Comparison of ENCODE assay signal across 7 mouse cellular contexts in the genomic region with DNA sequence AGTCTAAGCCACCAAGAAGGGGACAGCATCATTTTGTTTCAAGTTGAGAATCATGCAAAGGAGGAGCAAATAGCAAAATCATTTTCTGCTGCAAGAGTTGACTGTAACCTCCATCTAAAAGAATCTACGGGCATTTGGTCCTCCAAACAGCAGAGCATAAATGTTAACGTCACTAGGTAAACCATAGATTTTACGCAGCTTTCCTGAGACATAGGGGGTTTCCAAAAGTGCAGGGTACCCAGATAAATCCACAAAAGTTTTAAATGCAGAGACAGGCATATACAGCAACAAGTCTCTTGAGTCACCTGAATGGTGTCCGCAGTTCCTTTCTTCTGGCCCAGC. TPM values are rescaled to one million over a fixed set of nuclear protein-coding genes. Genes with fewer than 3 reads are reported as not detected.
A peak's percentile ranks its signal among the peaks of the same experiment; 100 is the strongest.
DNase-seq lines count a peak whose midpoint lies in the region; ATAC-seq and TF ChIP-seq lines count a peak whose summit lies in the region.

No protein-coding gene starts in this region.

- peak overlapping the region; percentile 83; the same call in 1 of the 2 replicates for H3K27ac ChIP-seq in lung, postnatal 0 days (ENCODE audit: low read length)
- H3K27ac ChIP-seq in forebrain, embryonic 10.5 days: peak overlapping the region; percentile 93
- H3K27ac ChIP-seq in liver, embryonic 11.5 days (ENCODE audit: low read depth, low read length): peak overlapping the region; percentile 73; the same call in 1 of the 2 replicates
- peak overlapping the region; percentile 95 for H3K27ac ChIP-seq in stomach, embryonic 15.5 days

- peak overlapping the region; percentile 45 for H3K9ac ChIP-seq in lung, postnatal 0 days (replicated peaks; ENCODE audit: low read depth)
- peak overlapping the region; percentile 75 for H3K9ac ChIP-seq in liver, embryonic 11.5 days (ENCODE audit: low read depth, low read length)
- H3K9ac ChIP-seq in stomach, embryonic 15.5 days: peak overlapping the region; percentile 63; the same call in 1 of the 2 replicates

- peak overlapping the region; percentile 73 for H3K4me3 ChIP-seq in lung, postnatal 0 days (ENCODE audit: low read depth, low read length)
- peak overlapping the region; percentile 70 for H3K4me3 ChIP-seq in forebrain, embryonic 10.5 days
- peak overlapping the region; percentile 71 for H3K4me3 ChIP-seq in liver, embryonic 11.5 days (ENCODE audit: low read depth, low read length)
- peak overlapping the region; percentile 70 for H3K4me3 ChIP-seq in stomach, embryonic 15.5 days (replicated peaks)

- no peaks in the 10 kb centered on the region for H3K36me3 ChIP-seq in lung, postnatal 0 days (ENCODE audit: insufficient read depth, low read length)
- H3K36me3 ChIP-seq in forebrain, embryonic 10.5 days (replicated peaks): no peaks in the 10 kb centered on the region
- H3K36me3 ChIP-seq in liver, embryonic 11.5 days (ENCODE audit: control insufficient read depth, insufficient read depth, low read length): no peaks in the 10 kb centered on the region
- no peaks in the 10 kb centered on the region for H3K36me3 ChIP-seq in stomach, embryonic 15.5 days

- no peak for TF ChIP-seq EP300 in lung, postnatal 0 days (IDR thresholded peaks at IDR 0.05)

- H3K27me3 ChIP-seq in lung, postnatal 0 days (replicated peaks; ENCODE audit: insufficient read depth, low read length): no peaks in the 10 kb centered on the region
- H3K27me3 ChIP-seq in forebrain, embryonic 10.5 days (ENCODE audit: poor library complexity, severe bottlenecking): no peaks in the 10 kb centered on the region
- H3K27me3 ChIP-seq in liver, embryonic 11.5 days (replicated peaks; ENCODE audit: control insufficient read depth, insufficient read depth, low read length): no peaks in the 10 kb centered on the region
- no peaks in the 10 kb centered on the region for H3K27me3 ChIP-seq in stomach, embryonic 15.5 days (replicated peaks)

- peak; percentile 2; the same call in 1 of the 2 replicates for ATAC-seq in lung, postnatal 0 days
- peak; percentile 8 for ATAC-seq in liver, embryonic 11.5 days (replicated peaks; ENCODE audit: low FRiP score)
- peak; percentile 2; the same call in 1 of the 2 replicates for ATAC-seq in stomach, embryonic 15.5 days (ENCODE audit: insufficient read depth, low FRiP score, low read depth)

- no peak for DNase-seq in lung, postnatal 0 days (ENCODE audit: low spot score)
- no peak for DNase-seq in lung, postnatal 4 days
- DNase-seq in forebrain, embryonic 10.5 days (ENCODE audit: extremely low spot score, low spot score): no peak
- DNase-seq in liver, embryonic 11.5 days (ENCODE audit: low spot score): no peak
- no peak for DNase-seq in left cerebral cortex, adult 18-20 months (ENCODE audit: low spot score in 2 of 2)
- DNase-seq in embryo, embryonic 10 days (ENCODE audit: low spot score): no peak

- 8% methylated on average over 4 of the region's 4 CpGs for WGBS in lung, postnatal 0 days
- WGBS in forebrain, embryonic 10.5 days: 24% methylated on average over 4 of the region's 4 CpGs
- WGBS in liver, embryonic 11.5 days: 25% methylated on average over 4 of the region's 4 CpGs
- WGBS in stomach, embryonic 15.5 days: 8% methylated on average over 4 of the region's 4 CpGs

- H3K4me2 ChIP-seq in lung, postnatal 0 days (replicated peaks; ENCODE audit: low read depth, low read length): peak overlapping the region; percentile 60
- peak overlapping the region; percentile 71 for H3K4me2 ChIP-seq in liver, embryonic 11.5 days
- peak overlapping the region; percentile 57 for H3K4me2 ChIP-seq in stomach, embryonic 15.5 days

- TF ChIP-seq CTCF in lung, postnatal 0 days (IDR thresholded peaks at IDR 0.05): no peak

- H3K4me1 ChIP-seq in lung, postnatal 0 days (ENCODE audit: insufficient read depth, low read depth, low read length): peaks cover 6% of the 10 kb centered on the region; the same call in 1 of the 2 replicates
- peaks cover 16% of the 10 kb centered on the region for H3K4me1 ChIP-seq in forebrain, embryonic 10.5 days
- no peaks in the 10 kb centered on the region for H3K4me1 ChIP-seq in liver, embryonic 11.5 days (replicated peaks; ENCODE audit: control insufficient read depth, insufficient read depth, low read length)
- no peaks in the 10 kb centered on the region for H3K4me1 ChIP-seq in stomach, embryonic 15.5 days

- no peaks in the 10 kb centered on the region for H3K9me3 ChIP-seq in lung, postnatal 0 days (ENCODE audit: low read length)
- H3K9me3 ChIP-seq in forebrain, embryonic 10.5 days: no peaks in the 10 kb centered on the region
- no peaks in the 10 kb centered on the region for H3K9me3 ChIP-seq in liver, embryonic 11.5 days (ENCODE audit: control insufficient read depth, low read length)
- no peaks in the 10 kb centered on the region for H3K9me3 ChIP-seq in stomach, embryonic 15.5 days

RNA-seq across cellular contexts. Expression of a gene that starts 56.1 kb away (rescaled TPM):
- polyA plus RNA-seq in lung, postnatal 0 days (2015; fragmentation: Nextera tagmentation; extraction: Ambion mirVana): 12.9 and 14.4 TPM in 2 replicates
- 37.5 and 39.5 TPM in 2 replicates for polyA plus RNA-seq in forebrain, embryonic 10.5 days (2016; fragmentation: Nextera tagmentation; extraction: Ambion mirVana)
- polyA plus RNA-seq in liver, embryonic 11.5 days (2014; fragmentation: Nextera tagmentation; extraction: Ambion mirVana): 19.7 and 21.7 TPM in 2 replicates
- 27.5 and 32.7 TPM in 2 replicates for polyA plus RNA-seq in stomach, embryonic 15.5 days (2015; fragmentation: Nextera tagmentation; extraction: Ambion mirVana)
- 10 to 100 TPM; 88.3 to 91.8 TPM for total RNA-seq in left cerebral cortex, adult 18-20 months (2021)

RNA-seq across cellular contexts. Expression of a gene that starts 57.5 kb away (rescaled TPM):
- 2.7 and 2.9 TPM in 2 replicates for polyA plus RNA-seq in lung, postnatal 0 days (2015; fragmentation: Nextera tagmentation; extraction: Ambion mirVana)
- polyA plus RNA-seq in forebrain, embryonic 10.5 days (2016; fragmentation: Nextera tagmentation; extraction: Ambion mirVana): 7.4 and 7.8 TPM in 2 replicates
- polyA plus RNA-seq in liver, embryonic 11.5 days (2014; fragmentation: Nextera tagmentation; extraction: Ambion mirVana): 2.0 and 2.1 TPM in 2 replicates
- polyA plus RNA-seq in stomach, embryonic 15.5 days (2015; fragmentation: Nextera tagmentation; extraction: Ambion mirVana): 7.0 and 7.3 TPM in 2 replicates
- 10 to 100 TPM; 38.4 to 71.5 TPM for total RNA-seq in left cerebral cortex, adult 18-20 months (2021)
